Mouse (Mus musculus) cortical plate, adult 2 months (tissue): Measurements from ENCODE around the gene Mndal. TPM values are rescaled to one million over a fixed set of nuclear protein-coding genes. Genes with fewer than 3 reads are reported as not detected.
"Not testable (repeated sequence)": the region's sequence is repeated elsewhere in the genome, so short reads cannot be mapped to it uniquely, and the experiment has no call there.

Source experiments
- H3K27ac ChIP-seq: fragments of 200-500 bp; 2 replicates; pipeline ENCODE4 v1.5.1; 2012; ENCODE audit warnings: low read length, control low read depth, inconsistent platforms; ENCODE audit not compliant: insufficient read depth
- H3K4me1 ChIP-seq: fragments of 200-500 bp; 2 replicates; pipeline ENCODE4 v1.6.1; 2011; ENCODE audit warnings: low read length; ENCODE audit not compliant: control insufficient read depth, insufficient read depth
- H3K4me3 ChIP-seq: fragments of 200-500 bp; 2 replicates; pipeline ENCODE4 v1.5.1; 2011; ENCODE audit warnings: mild to moderate bottlenecking, low read length, control low read depth; ENCODE audit not compliant: insufficient read depth
- CTCF ChIP-seq: fragments of 200-500 bp; IDR thresholded peaks from 2 replicates; pipeline ENCODE4 v1.5.1; 2011; ENCODE audit warnings: mild to moderate bottlenecking, control low read depth, low read length; ENCODE audit not compliant: insufficient read depth; ENCODE audit errors: extremely low read depth
- POLR2A ChIP-seq: fragments of 200-500 bp; IDR thresholded peaks from 2 replicates; pipeline ENCODE4 v1.6.1; 2011; ENCODE audit warnings: mild to moderate bottlenecking, low read length, control low read depth; ENCODE audit not compliant: insufficient read depth; ENCODE audit errors: extremely low read depth
- polyA plus RNA-seq: library from polyadenylated mRNA; depleted of rRNA; stranded (reverse); fragments of >200 nt; gene quantifications from 2 replicates; pipeline ENCODE4 v1.2.3, GENCODE M21; 2012

Gene Mndal
- polyA plus RNA-seq, 1 experiment = 1.8 TPM

GRCm38 (mm10) chr1:173914559-173914958 is 27.7 kb downstream of the Mndal start:
- H3K27ac ChIP-seq = no peak overlapping the region
- H3K4me1 ChIP-seq = no peaks in the 10 kb centered on the region
- no peak for TF ChIP-seq CTCF
- TF ChIP-seq POLR2A = no peak
- no peak overlapping the region for H3K4me3 ChIP-seq

GRCm38 (mm10) chr1:173913256-173913791 is 29.0 kb downstream of the Mndal start:
- H3K4me1 ChIP-seq, H3K4me3 ChIP-seq, H3K27ac ChIP-seq: not testable (repeated sequence)

GRCm38 (mm10) chr1:173912548-173913255 is 29.6 kb downstream of the Mndal start, which contains the start of gene Ifi211:
Gene Ifi211 (minus strand): TSS chr1:173913046.
- not testable (repeated sequence) for H3K4me1 ChIP-seq, H3K27ac ChIP-seq, H3K4me3 ChIP-seq

GRCm38 (mm10) chr1:173911808-173912464 is 30.4 kb downstream of the Mndal start:
- TF ChIP-seq POLR2A (no peak), CTCF (no peak)
- Histone ChIP-seq H3K4me1 (no peaks in the 10 kb centered on the region), H3K4me3 (no peak overlapping the region)

GRCm38 (mm10) chr1:173908390-173908789 is 33.9 kb downstream of the Mndal start:
- not testable (repeated sequence) for H3K4me3 ChIP-seq, H3K27ac ChIP-seq, H3K4me1 ChIP-seq

More at GRCm38 (mm10) chr1:173911808-173912464, 30.4 kb downstream of the Mndal start:
- H3K27ac ChIP-seq = no peak overlapping the region

- H3K4me3 ChIP-seq, H3K4me1 ChIP-seq, H3K27ac ChIP-seq: not testable (repeated sequence)
Measured at GRCm38 (mm10) chr1:173905885-173906284, 36.4 kb downstream of the Mndal start.

- not testable (repeated sequence) for H3K4me3 ChIP-seq, H3K4me1 ChIP-seq, H3K27ac ChIP-seq
Measured at GRCm38 (mm10) chr1:173889741-173890140, 52.5 kb downstream of the Mndal start.

GRCm38 (mm10) chr1:173887026-173887787 is 55.1 kb downstream of the Mndal start:
- not testable (repeated sequence) for H3K27ac ChIP-seq, H3K4me1 ChIP-seq, H3K4me3 ChIP-seq

GRCm38 (mm10) chr1:173880004-173880666 is 62.2 kb downstream of the Mndal start:
- not testable (repeated sequence) for H3K4me1 ChIP-seq, H3K4me3 ChIP-seq, H3K27ac ChIP-seq

GRCm38 (mm10) chr1:173879225-173879987 is 62.9 kb downstream of the Mndal start:
- H3K4me1 ChIP-seq, H3K27ac ChIP-seq, H3K4me3 ChIP-seq: not testable (repeated sequence)

- H3K4me3 ChIP-seq, H3K27ac ChIP-seq, H3K4me1 ChIP-seq: not testable (repeated sequence)
Measured at GRCm38 (mm10) chr1:173878264-173878663, 64.0 kb downstream of the Mndal start.

GRCm38 (mm10) chr1:173877125-173877524 is 65.2 kb downstream of the Mndal start:
- H3K4me3 ChIP-seq, H3K4me1 ChIP-seq, H3K27ac ChIP-seq: not testable (repeated sequence)

GRCm38 (mm10) chr1:173868586-173868985 is 73.7 kb downstream of the Mndal start:
- H3K4me3 ChIP-seq, H3K4me1 ChIP-seq, H3K27ac ChIP-seq: not testable (repeated sequence)
